Mouse (Mus musculus) liver, adult (tissue): Measurements from ENCODE around the gene Ric3.

Experiments used
- GATA4 ChIP-seq: IDR thresholded peaks from 2 replicates; pipeline ENCODE4 v1.6.1; 2014; ENCODE audit warnings: mild to moderate bottlenecking, low read length; ENCODE audit not compliant: insufficient replicate concordance

Ric3 gene

GRCm38 (mm10) chr7:109072326-109072725, 10.8 kb downstream of the Ric3 start:
- no peak for TF ChIP-seq GATA4

- no peak for TF ChIP-seq GATA4
Measured at GRCm38 (mm10) chr7:109069641-109070040, 13.5 kb downstream of the Ric3 start.

DNA sequence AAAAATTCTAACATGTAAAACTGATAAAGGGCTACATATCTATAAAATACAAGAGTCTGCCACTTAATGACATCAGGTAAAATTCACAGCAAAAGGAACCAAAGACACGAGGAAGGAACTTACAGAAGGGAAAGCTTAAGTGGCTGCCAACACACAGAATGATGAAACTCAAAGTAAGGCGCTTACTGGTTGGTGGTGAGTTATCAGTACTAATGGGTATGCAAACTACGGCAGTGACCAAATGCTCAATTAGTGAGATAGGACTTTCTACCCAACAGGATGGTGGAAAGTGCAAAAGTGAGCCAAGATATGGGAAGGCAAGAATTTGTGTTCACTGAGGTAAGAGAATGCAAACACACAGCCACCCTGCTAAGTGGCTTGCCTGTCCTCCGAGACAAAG, 23.6 kb downstream of the Ric3 start:
- TF ChIP-seq GATA4 = no peak

- TF ChIP-seq GATA4 = no peak
Measured at GRCm38 (mm10) chr7:109050831-109051230, 32.3 kb downstream of the Ric3 start.

DNA sequence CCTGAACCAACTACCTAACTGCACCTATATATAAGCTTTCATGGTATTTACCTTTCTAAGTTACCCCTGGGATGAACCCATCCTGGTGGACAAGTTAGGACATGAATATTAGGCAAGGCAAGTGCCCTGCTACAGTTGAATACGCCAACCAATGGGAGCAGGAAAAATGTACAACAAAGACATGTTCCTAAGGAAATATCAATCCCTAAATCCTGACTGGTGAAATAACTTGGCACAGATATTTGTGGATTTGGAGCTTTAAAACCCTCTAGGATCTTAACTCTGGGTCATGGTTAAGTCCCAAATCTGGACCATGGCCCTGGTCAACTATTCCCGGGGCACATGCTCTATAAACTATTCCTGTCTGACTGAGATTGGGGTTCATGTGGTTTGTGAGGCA, 37.3 kb downstream of the Ric3 start:
- no peak for TF ChIP-seq GATA4

DNA sequence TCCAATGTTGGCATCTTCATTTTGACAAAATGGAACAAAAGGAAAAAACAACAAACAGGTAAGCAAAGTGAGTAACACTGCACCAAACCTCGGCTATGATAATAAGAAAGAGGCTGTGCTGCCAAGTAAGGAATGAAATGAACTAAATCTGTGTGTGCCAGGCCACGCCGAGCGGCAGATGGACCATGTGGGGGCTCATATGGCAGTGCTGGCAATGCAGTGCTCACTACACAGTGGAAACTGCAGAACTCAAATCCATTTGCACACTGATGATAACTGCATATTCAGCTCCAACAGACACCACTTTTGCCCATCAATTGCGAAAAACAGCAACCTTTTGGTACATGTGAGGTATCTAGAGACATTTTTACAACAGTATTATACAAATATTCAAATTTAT, 43.7 kb downstream of the Ric3 start:
- no peak for TF ChIP-seq GATA4

- TF ChIP-seq GATA4 = no peak
Measured at GRCm38 (mm10) chr7:109038987-109039386, 44.1 kb downstream of the Ric3 start.

- no peak for TF ChIP-seq GATA4
Measured at GRCm38 (mm10) chr7:109038121-109038735, 44.9 kb downstream of the Ric3 start.

- TF ChIP-seq GATA4 = no peak
Measured at GRCm38 (mm10) chr7:109032054-109032453, 51.1 kb downstream of the Ric3 start.

GRCm38 (mm10) chr7:109031331-109031730, 51.8 kb downstream of the Ric3 start:
- TF ChIP-seq GATA4 = no peak

GRCm38 (mm10) chr7:109029961-109030465, 53.1 kb downstream of the Ric3 start:
- no peak for TF ChIP-seq GATA4

DNA sequence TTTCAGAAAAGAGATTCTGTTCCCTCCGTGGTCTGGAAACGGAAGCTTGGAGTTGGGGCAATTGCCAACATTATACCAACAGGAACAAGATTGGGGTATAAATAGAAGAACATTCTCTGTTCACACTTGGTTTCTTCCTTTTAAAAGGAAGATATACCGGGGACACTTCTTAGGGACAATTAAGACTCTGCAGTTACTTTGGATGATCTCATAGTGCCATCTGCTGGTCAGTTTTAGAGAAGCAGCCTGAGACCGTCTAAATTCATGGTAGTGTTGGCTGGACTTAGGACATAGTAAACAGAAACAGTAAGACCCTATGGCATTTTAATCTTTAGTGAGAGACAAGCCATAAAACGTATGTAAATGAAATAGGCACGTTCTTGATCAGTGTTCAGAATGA, 54.9 kb downstream of the Ric3 start:
- TF ChIP-seq GATA4 = no peak

- TF ChIP-seq GATA4 = no peak
Measured at GRCm38 (mm10) chr7:109027721-109028120, 55.4 kb downstream of the Ric3 start.

GRCm38 (mm10) chr7:109026976-109027375, 56.2 kb downstream of the Ric3 start:
- TF ChIP-seq GATA4 = no peak

- TF ChIP-seq GATA4 = no peak
Measured at GRCm38 (mm10) chr7:109025743-109026142, 57.4 kb downstream of the Ric3 start.

GRCm38 (mm10) chr7:109021428-109021827, 61.7 kb downstream of the Ric3 start:
- TF ChIP-seq GATA4 = no peak

DNA sequence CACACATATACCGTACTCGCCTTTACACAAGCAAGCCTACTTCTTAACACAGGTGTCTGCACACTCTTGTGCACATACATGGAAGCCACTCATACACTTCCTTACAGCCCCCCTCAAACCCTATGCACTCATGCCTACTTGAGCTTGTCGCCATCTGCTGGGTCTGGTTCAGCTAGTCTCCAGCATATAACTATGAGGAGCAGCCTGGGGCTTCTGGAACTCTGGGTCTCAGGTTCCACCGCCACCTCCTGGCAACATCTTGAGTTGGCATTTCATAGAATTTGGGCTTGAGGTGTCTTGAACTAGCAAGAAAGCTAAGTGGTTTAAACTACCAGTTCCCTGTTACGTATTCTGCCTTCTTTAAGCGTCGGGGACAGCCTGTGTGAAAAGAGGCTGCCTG, 63.9 kb downstream of the Ric3 start:
- no peak for TF ChIP-seq GATA4
